Mouse (Mus musculus) MN1 (cell line): Measurements from ENCODE around the gene Fmnl1.
A peak's percentile ranks its signal among the peaks of the same experiment; 100 is the strongest.

Experiments
- DNase-seq: peaks from one replicate; pipeline ENCODE4 v3.0.0-alpha.2; 2016; ENCODE audit warnings: low spot score

The Fmnl1 gene

GRCm38 (mm10) chr11:103161449-103161848, 9.5 kb upstream of the Fmnl1 start:
- DNase-seq = no peak

- no peak for DNase-seq
Observed at GRCm38 (mm10) chr11:103162132-103162531, 8.8 kb upstream of the Fmnl1 start.

GRCm38 (mm10) chr11:103164391-103164790, 6.5 kb upstream of the Fmnl1 start:
- no peak for DNase-seq

- DNase-seq = peak; percentile 79
Observed at GRCm38 (mm10) chr11:103168690-103169390, 2.1 kb upstream of the Fmnl1 start.

GRCm38 (mm10) chr11:103169664-103170063, 1.2 kb upstream of the Fmnl1 start:
- peak; percentile 61 for DNase-seq

- DNase-seq = peak; percentile 34
Observed at GRCm38 (mm10) chr11:103170111-103170493, 805 bp upstream of the Fmnl1 start.

- peak; percentile 55 for DNase-seq
Observed at GRCm38 (mm10) chr11:103171286-103171620, 346 bp downstream of the Fmnl1 start.

GRCm38 (mm10) chr11:103171703-103172391, 940 bp downstream of the Fmnl1 start:
- DNase-seq = no peak

GRCm38 (mm10) chr11:103172392-103173040, 1.6 kb downstream of the Fmnl1 start:
- DNase-seq = no peak

GRCm38 (mm10) chr11:103173041-103173770, 2.3 kb downstream of the Fmnl1 start:
- no peak for DNase-seq

GRCm38 (mm10) chr11:103173771-103174344, 3.0 kb downstream of the Fmnl1 start:
- no peak for DNase-seq

- DNase-seq = no peak
Observed at GRCm38 (mm10) chr11:103174411-103174832, 3.5 kb downstream of the Fmnl1 start.

GRCm38 (mm10) chr11:103174891-103175391, 4.0 kb downstream of the Fmnl1 start:
- DNase-seq = peak; percentile 54

GRCm38 (mm10) chr11:103175688-103176442, 5.0 kb downstream of the Fmnl1 start:
- peak; percentile 67 for DNase-seq

- no peak for DNase-seq
Observed at GRCm38 (mm10) chr11:103176510-103176909, 5.6 kb downstream of the Fmnl1 start.

- DNase-seq = no peak
Observed at GRCm38 (mm10) chr11:103177216-103177615, 6.3 kb downstream of the Fmnl1 start.

- no peak for DNase-seq
Observed at GRCm38 (mm10) chr11:103177815-103178485, 7.0 kb downstream of the Fmnl1 start.

- DNase-seq = no peak
Observed at GRCm38 (mm10) chr11:103178748-103179147, 7.8 kb downstream of the Fmnl1 start.

GRCm38 (mm10) chr11:103180426-103180825, 9.5 kb downstream of the Fmnl1 start:
- no peak for DNase-seq

- no peak for DNase-seq
Observed at GRCm38 (mm10) chr11:103181349-103181748, 10.4 kb downstream of the Fmnl1 start.

GRCm38 (mm10) chr11:103181911-103182310, 11.0 kb downstream of the Fmnl1 start:
- DNase-seq = no peak
